Mouse (Mus musculus): Measurements from ENCODE around the gene Fbxl4.

Fbxl4 gene

DNA sequence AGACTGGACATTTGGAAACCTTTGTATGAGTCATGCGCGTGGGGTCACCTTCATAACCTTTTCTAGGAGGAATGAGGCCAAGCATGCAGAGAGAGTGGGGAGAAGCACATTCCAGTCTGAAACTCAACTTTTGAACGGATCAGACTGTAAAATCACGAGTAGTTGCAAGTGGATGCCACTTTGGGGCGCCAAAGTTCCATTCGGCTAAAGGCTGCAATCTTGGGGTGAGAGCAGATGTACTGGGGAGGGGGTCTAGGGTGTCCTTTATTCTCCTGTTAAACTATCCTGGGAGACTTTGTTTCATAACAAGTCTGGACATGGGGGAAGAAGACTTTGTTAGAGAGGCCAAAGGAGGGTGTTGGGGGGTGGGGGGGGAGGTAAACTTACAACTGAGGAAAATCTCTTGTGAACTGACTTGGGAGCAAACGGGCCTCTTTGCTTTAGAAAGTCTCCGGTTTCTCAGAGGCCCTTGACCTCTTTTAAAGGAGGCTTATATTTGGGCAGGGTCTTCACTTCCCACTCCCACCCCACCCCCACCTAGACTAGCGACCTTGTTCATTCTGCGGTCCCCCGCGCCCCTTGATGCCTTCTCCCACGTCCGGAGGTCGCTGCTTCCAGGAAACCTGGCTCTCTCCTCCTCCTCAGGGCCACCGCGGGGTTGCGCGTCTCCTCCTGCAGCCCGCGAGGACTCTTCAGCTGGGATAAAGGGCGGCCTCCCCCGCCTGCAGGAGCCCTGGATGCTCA is 119.8 kb downstream of the Fbxl4 start:
- no peak for DNase-seq (ENCODE audit: extremely low read depth, low read depth, low spot score)

GRCm38 (mm10) chr4:22477711-22478230 is 120.4 kb downstream of the Fbxl4 start:
- DNase-seq (ENCODE audit: extremely low read depth, low read depth, low spot score) = no peak

DNA sequence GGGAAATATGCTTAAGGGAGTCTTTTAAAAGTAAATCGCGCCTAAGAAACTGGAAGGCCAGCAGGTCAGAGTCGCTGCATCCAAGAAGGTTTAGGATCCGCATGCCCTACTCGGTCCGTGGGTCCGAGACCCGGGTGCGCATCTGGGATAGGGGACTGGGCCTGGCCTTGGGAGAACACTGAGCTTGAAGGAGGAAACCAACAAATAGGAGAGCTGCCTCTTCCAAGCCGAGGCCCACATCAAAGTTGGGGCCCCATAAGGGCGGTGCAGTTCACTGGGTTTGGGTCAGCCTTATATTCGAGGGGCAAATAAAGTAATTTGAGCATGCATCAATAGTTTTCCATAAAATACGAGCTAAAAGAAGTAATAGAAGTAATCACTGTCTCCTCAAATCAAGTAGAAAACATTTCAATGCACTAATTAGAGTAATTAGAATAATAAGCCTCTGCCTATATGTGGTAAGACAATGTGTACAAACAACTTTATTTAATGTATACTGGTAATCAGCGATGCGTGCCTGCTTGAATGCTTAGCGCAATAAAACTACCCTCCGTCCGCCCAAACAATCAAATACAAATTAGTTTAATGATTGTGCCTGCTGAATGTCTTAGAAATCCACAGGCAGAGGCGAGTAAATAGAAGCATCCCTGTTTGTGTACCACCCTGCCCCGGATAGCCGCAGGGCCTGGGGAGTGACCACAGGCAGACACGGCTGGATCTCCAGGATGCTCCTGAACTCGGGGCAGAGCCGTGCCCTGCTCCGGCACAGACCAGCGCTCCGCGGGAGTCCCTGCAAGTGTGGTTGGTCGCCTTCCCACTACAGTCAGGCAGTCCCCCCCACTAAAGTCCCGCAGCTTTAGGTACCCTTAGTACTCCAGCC is 121.4 kb downstream of the Fbxl4 start:
- no peak for DNase-seq (ENCODE audit: extremely low read depth, low read depth, low spot score)

- DNase-seq (ENCODE audit: extremely low read depth, low read depth, low spot score) = no peak
Measured at GRCm38 (mm10) chr4:22479368-22480090, 122.2 kb downstream of the Fbxl4 start.

- no peak for DNase-seq (ENCODE audit: extremely low read depth, low read depth, low spot score)
Measured at GRCm38 (mm10) chr4:22480091-22480857, 122.9 kb downstream of the Fbxl4 start.

- no peak for DNase-seq (ENCODE audit: extremely low read depth, low read depth, low spot score)
Measured at GRCm38 (mm10) chr4:22480858-22481205, 123.5 kb downstream of the Fbxl4 start.

- no peak for DNase-seq (ENCODE audit: extremely low read depth, low read depth, low spot score)
Measured at GRCm38 (mm10) chr4:22482118-22482517, 124.8 kb downstream of the Fbxl4 start.

DNA sequence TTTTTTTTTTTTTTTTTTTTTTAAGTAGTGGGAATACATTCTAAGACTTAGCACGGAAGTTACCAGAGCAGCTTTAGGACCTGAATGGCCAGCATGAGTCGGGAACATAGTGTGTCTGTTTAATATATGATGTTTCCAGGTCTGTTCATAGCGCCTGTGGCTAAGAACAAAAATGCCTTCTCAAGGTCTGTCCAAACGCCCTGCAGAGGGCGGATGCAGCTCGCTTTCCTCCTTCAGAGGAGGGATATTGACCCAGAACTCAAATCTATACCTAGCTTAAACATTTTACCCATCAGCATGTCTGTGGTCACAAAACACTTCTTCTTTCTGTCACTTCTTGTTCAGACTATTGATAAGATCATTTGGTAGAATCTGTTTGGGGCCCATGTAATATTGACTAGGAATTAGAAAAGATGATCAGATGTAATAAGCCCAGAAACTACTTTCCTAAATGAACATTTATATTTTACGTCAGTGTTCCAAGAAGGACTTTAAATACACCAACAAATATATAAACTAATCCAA is 125.5 kb downstream of the Fbxl4 start:
- no peak for DNase-seq (ENCODE audit: extremely low read depth, low read depth, low spot score)

DNA sequence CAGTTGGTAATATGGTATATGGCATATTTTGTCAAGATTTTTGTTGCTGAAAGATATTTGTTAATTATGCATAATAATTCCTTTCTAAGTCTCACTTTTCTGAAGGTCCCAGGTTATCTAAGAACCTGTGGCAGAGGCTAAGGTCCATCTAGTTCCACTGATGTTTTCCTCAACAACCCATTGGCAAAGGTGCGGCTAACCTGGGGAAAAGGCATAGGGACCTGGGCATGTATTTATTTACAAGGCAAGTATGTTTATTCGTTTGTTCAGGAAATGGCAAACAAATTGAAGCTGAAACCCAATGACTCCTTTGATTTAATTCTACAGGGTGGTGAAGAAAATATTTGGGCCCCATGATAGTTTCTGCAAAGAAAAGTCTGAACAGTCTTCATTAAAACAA is 126.2 kb downstream of the Fbxl4 start:
- no peak for DNase-seq (ENCODE audit: extremely low read depth, low read depth, low spot score)

Measured in fat pad, adult 2 months (tissue).